Mouse (Mus musculus) gastrocnemius, postnatal 10 days (tissue): ENCODE measurements around the gene Mroh8. TPM values are rescaled to one million over a fixed set of nuclear protein-coding genes. Genes with fewer than 3 reads are reported as not detected.
A peak's percentile ranks its signal among the peaks of the same experiment; 100 is the strongest.
"Not testable (repeated sequence)": the region's sequence is repeated elsewhere in the genome, so short reads cannot be mapped to it uniquely, and the experiment has no call there.

Source experiments
- DNase-seq: peaks from one replicate; pipeline ENCODE4 v3.0.0; 2021; ENCODE audit warnings: mixed read lengths
- total RNA-seq, 2 experiments: library from RNA; stranded (reverse); gene quantifications; 2 replicates each; pipeline ENCODE4 v1.2.3; 2021

The Mroh8 gene
- total RNA-seq, 2 experiments from 2014 or later: 0.18 to 0.47 TPM

GRCm38 (mm10) chr2:157288996-157289395 is 9.6 kb upstream of the Mroh8 start:
- DNase-seq: no peak

GRCm38 (mm10) chr2:157287542-157287941 is 8.2 kb upstream of the Mroh8 start:
- DNase-seq: peak; percentile 24

- DNase-seq: no peak
Measured at GRCm38 (mm10) chr2:157283321-157283720, 4.0 kb upstream of the Mroh8 start.

GRCm38 (mm10) chr2:157278717-157279415 is 483 bp downstream of the Mroh8 start, which contains the start of gene Rpn2:
TSS of gene Rpn2 (plus strand) at chr2:157279017.
- peak; percentile 96 for DNase-seq

- no peak for DNase-seq
Measured at GRCm38 (mm10) chr2:157263832-157264231, 15.5 kb downstream of the Mroh8 start.

- DNase-seq: no peak
Measured at GRCm38 (mm10) chr2:157263101-157263500, 16.2 kb downstream of the Mroh8 start.

GRCm38 (mm10) chr2:157262506-157262905 is 16.8 kb downstream of the Mroh8 start:
- DNase-seq: no peak

- no peak for DNase-seq
Measured at GRCm38 (mm10) chr2:157261930-157262329, 17.4 kb downstream of the Mroh8 start.

GRCm38 (mm10) chr2:157259720-157260119 is 19.6 kb downstream of the Mroh8 start:
- DNase-seq: peak; percentile 61

- no peak for DNase-seq
Measured at GRCm38 (mm10) chr2:157248111-157248510, 31.2 kb downstream of the Mroh8 start.

GRCm38 (mm10) chr2:157245603-157246002 is 33.7 kb downstream of the Mroh8 start:
- no peak for DNase-seq

- DNase-seq: no peak
Measured at GRCm38 (mm10) chr2:157245001-157245400, 34.3 kb downstream of the Mroh8 start.

GRCm38 (mm10) chr2:157235946-157236345 is 43.4 kb downstream of the Mroh8 start:
- no peak for DNase-seq

- DNase-seq: not testable (repeated sequence)
Measured at GRCm38 (mm10) chr2:157221916-157222315, 57.4 kb downstream of the Mroh8 start.

- no peak for DNase-seq
Measured at GRCm38 (mm10) chr2:157220108-157220507, 59.2 kb downstream of the Mroh8 start.

- DNase-seq: no peak
Measured at GRCm38 (mm10) chr2:157211731-157212130, 67.6 kb downstream of the Mroh8 start.

- DNase-seq: peak; percentile 88
Measured at GRCm38 (mm10) chr2:157204366-157205218, 74.8 kb downstream of the Mroh8 start, which contains the start of gene Rbl1. TSS of gene Rbl1 (minus strand) at chr2:157204534.

- peak; percentile 28 for DNase-seq
Measured at GRCm38 (mm10) chr2:157203459-157204365, 75.6 kb downstream of the Mroh8 start.

GRCm38 (mm10) chr2:157203026-157203425 is 76.3 kb downstream of the Mroh8 start:
- DNase-seq: no peak

GRCm38 (mm10) chr2:157202361-157202760 is 77.0 kb downstream of the Mroh8 start:
- DNase-seq: no peak

- DNase-seq: no peak
Measured at GRCm38 (mm10) chr2:157201081-157201830, 78.1 kb downstream of the Mroh8 start.
